Mouse (Mus musculus) midbrain, postnatal 0 days (tissue): Measurements from ENCODE around the gene Kars. TPM values are rescaled to one million over a fixed set of nuclear protein-coding genes. Genes with fewer than 3 reads are reported as not detected.

ENCODE experiments used
- ATAC-seq: fragments of 200-750 bp; cut with Nextera tagmentation; 2 replicates; pipeline ENCODE4 v1.8.0; 2017; ENCODE audit warnings: moderate number of reproducible peaks, mild to moderate bottlenecking, moderate TSS enrichment, moderate library complexity; ENCODE audit not compliant: low FRiP score
- DNase-seq: peaks from one replicate; pipeline ENCODE4 v3.0.0-alpha.2; 2015; ENCODE audit warnings: low spot score
- H3K27ac ChIP-seq: fragments of 300-500 bp; sonication (generic); 2 replicates; pipeline ENCODE4 v1.5.1; 2014; ENCODE audit warnings: low read depth, mild to moderate bottlenecking, low read length, mixed read lengths
- H3K27me3 ChIP-seq: fragments of 300-500 bp; sonication (generic); 2 replicates; pipeline ENCODE4 v1.6.1; 2014; ENCODE audit warnings: low read length, control low read depth, mixed read lengths; ENCODE audit not compliant: insufficient read depth
- H3K36me3 ChIP-seq: fragments of 300-500 bp; sonication (generic); 2 replicates; pipeline ENCODE4 v1.6.1; 2014; ENCODE audit warnings: low read length, control low read depth, mixed read lengths; ENCODE audit not compliant: insufficient read depth
- H3K4me1 ChIP-seq: fragments of 300-500 bp; sonication (generic); 2 replicates; pipeline ENCODE4 v1.6.1; 2014; ENCODE audit warnings: mild to moderate bottlenecking, control low read depth, antibody characterized with exemption, low read length, mixed read lengths; ENCODE audit not compliant: insufficient read depth
- H3K4me2 ChIP-seq: fragments of 300-500 bp; sonication (generic); 2 replicates; pipeline ENCODE4 v1.6.1; 2014; ENCODE audit warnings: low read depth, mild to moderate bottlenecking, low read length, mixed read lengths; ENCODE audit not compliant: poor library complexity, severe bottlenecking
- H3K4me3 ChIP-seq: fragments of 300-500 bp; sonication (generic); 2 replicates; pipeline ENCODE4 v1.5.1; 2014; ENCODE audit warnings: low read depth, mild to moderate bottlenecking, low read length, moderate library complexity
- H3K9ac ChIP-seq: fragments of 300-500 bp; sonication (generic); replicated peaks from 2 replicates; pipeline ENCODE4 v1.6.1; 2014; ENCODE audit warnings: mild to moderate bottlenecking, low read length, moderate library complexity, mixed read lengths; ENCODE audit not compliant: poor library complexity, severe bottlenecking
- H3K9me3 ChIP-seq: fragments of 300-500 bp; sonication (generic); 2 replicates; pipeline ENCODE4 v1.6.1; 2016; ENCODE audit warnings: low read length, control low read depth
- CTCF ChIP-seq: IDR thresholded peaks from 2 replicates; pipeline ENCODE4 v1.5.1; 2016; ENCODE audit warnings: antibody characterized with exemption, mild to moderate bottlenecking
- WGBS: fragments of 180-500 bp; shearing (Covaris S2); extraction: QIAGEN DNeasy Blood & Tissue Kit; methylation state at CpG from one replicate; pipeline ENCODE4 v1.1.7; 2014; 5-methylcytosine and 5-hydroxymethylcytosine counted together
- polyA plus RNA-seq: library from polyadenylated mRNA; unstranded; fragments of >200 nt; fragmentation: Nextera tagmentation; extraction: Ambion mirVana; gene quantifications from 2 replicates; pipeline ENCODE4 v1.2.1, GENCODE M21; 2015
- total RNA-seq: library from RNA; depleted of rRNA; stranded (reverse); fragments of >200 nt; gene quantifications from 2 replicates; pipeline ENCODE4 v1.2.3, GENCODE M21; 2014; rRNA removed

Kars gene
- total and polyA plus RNA-seq, 2 experiments from 2014 or later: 106 to 160 TPM

- Histone ChIP-seq H3K9me3 (no peaks in the 10 kb centered on the region), H3K4me2 (no peak overlapping the region), H3K4me3 (no peak overlapping the region), H3K4me1 (no peaks in the 10 kb centered on the region), H3K9ac (no peak overlapping the region), H3K36me3 (peaks cover 38% of the 10 kb centered on the region), H3K27ac (no peak overlapping the region), H3K27me3 (no peaks in the 10 kb centered on the region)
- ATAC-seq: no peak
- no peak for TF ChIP-seq CTCF
- WGBS: 97% methylated on average over 7 of the region's 7 CpGs
- DNase-seq: no peak
Observed at GRCm38 (mm10) chr8:111951317-111951716, 59.8 kb downstream of the Kars start.

DNA sequence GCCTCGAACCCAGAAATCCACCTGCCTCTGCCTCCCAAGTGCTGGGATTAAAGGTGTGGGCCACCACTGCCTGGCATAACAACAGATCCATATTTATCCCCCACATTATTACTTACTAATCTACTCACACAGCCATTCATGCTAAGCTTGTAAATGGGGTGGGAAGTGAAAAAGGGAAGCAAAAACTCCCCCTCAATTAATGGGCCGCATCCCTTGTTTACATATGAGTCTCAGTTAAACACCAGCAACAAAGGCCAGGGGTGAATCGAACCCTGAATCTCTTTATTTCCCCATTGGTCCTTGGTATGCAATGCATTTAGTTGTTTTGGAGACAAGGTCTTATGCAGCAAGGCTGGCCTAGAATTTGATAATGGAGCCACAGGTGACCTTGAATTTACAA, 60.3 kb downstream of the Kars start:
- Histone ChIP-seq H3K27me3 (no peaks in the 10 kb centered on the region), H3K27ac (no peak overlapping the region), H3K36me3 (peaks cover 42% of the 10 kb centered on the region), H3K4me1 (no peaks in the 10 kb centered on the region), H3K9ac (no peak overlapping the region), H3K4me2 (no peak overlapping the region), H3K9me3 (no peaks in the 10 kb centered on the region), H3K4me3 (no peak overlapping the region)
- ATAC-seq (no peak), DNase-seq (no peak)
- WGBS: 92% methylated on average over 3 of the region's 3 CpGs
- no peak for TF ChIP-seq CTCF

DNA sequence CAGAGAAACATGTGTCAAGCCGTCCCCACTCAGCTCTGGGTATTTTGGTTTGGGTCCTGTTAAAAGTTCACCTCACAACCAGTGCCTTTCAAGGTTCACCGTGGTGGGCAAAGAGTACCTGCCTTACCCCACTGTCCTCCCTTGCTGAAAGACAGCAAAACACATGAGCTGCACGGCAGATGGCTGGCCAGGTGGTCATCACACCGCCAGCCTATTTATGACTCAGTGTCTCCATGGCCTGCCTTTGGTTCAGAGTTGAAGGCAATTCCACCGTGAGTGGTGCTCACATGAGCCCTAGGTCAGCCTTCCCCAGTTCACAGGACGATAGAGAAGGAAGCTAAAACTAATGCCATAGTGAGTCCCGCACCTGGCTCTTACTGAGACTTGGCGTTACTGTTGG, 63.2 kb downstream of the Kars start:
- Histone ChIP-seq H3K27ac (no peak overlapping the region), H3K4me1 (no peaks in the 10 kb centered on the region), H3K9ac (no peak overlapping the region), H3K4me3 (no peak overlapping the region), H3K9me3 (no peaks in the 10 kb centered on the region), H3K27me3 (no peaks in the 10 kb centered on the region), H3K4me2 (no peak overlapping the region), H3K36me3 (peaks cover 41% of the 10 kb centered on the region)
- TF ChIP-seq CTCF: no peak
- ATAC-seq: no peak
- WGBS: 94% methylated on average over 8 of the region's 8 CpGs
- DNase-seq: no peak

DNA sequence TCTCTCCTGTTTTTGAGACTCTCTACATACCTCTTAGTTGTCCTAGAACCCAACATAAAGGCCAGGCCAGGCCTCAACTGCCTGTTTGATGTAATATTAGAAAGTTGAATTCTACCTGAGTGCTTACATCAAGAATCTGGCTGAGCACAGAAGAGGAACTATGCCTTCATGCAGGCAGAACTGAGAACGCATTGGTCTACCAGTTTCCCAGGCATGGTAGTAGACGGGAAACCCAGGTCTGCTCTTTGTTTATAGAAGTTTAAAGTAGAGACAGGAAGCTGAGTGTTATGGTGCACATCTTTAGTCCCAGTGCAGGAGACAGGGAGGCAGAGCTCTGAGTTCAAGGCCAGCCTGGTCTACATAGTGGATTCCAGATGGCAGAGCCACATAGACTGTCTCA, 64.0 kb downstream of the Kars start:
- H3K9me3 ChIP-seq: no peaks in the 10 kb centered on the region
- H3K27ac ChIP-seq: no peak overlapping the region
- no peak overlapping the region for H3K4me3 ChIP-seq
- no peak for TF ChIP-seq CTCF
- no peak overlapping the region for H3K4me2 ChIP-seq
- H3K27me3 ChIP-seq: no peaks in the 10 kb centered on the region
- WGBS: 90% methylated on average over 2 of the region's 2 CpGs
- H3K36me3 ChIP-seq: peaks cover 40% of the 10 kb centered on the region
- no peaks in the 10 kb centered on the region for H3K4me1 ChIP-seq
- no peak for DNase-seq
- H3K9ac ChIP-seq: no peak overlapping the region
- ATAC-seq: no peak

GRCm38 (mm10) chr8:111943544-111943943, 67.6 kb downstream of the Kars start:
- H3K4me3 ChIP-seq: no peak overlapping the region
- no peaks in the 10 kb centered on the region for H3K27me3 ChIP-seq
- ATAC-seq: no peak
- H3K9ac ChIP-seq: no peak overlapping the region
- WGBS: 89% methylated on average over 2 of the region's 2 CpGs
- H3K27ac ChIP-seq: no peak overlapping the region
- DNase-seq: no peak
- no peaks in the 10 kb centered on the region for H3K9me3 ChIP-seq
- TF ChIP-seq CTCF: no peak
- H3K36me3 ChIP-seq: peaks cover 31% of the 10 kb centered on the region
- peaks cover 7% of the 10 kb centered on the region for H3K4me1 ChIP-seq
- H3K4me2 ChIP-seq: no peak overlapping the region

Other genes starting within 250 kb of the Kars start
- gene Cfdp1, start 157.0 kb downstream of the Kars start, total RNA-seq: 61.3 and 63.1 TPM in 2 replicates
- 196 and 197 TPM in 2 replicates for gene Cfdp1, start 157.0 kb downstream of the Kars start, polyA plus RNA-seq
- 3.6 TPM in 2 replicates for gene Tmem170, start 134.6 kb downstream of the Kars start, total RNA-seq
- 2.1 and 2.7 TPM in 2 replicates for gene Tmem170, start 134.6 kb downstream of the Kars start, polyA plus RNA-seq
- 2.9 and 5.2 TPM in 2 replicates for gene Chst5, start 100.9 kb downstream of the Kars start, total RNA-seq
- gene Chst5, start 100.9 kb downstream of the Kars start, polyA plus RNA-seq: 3.4 and 3.6 TPM in 2 replicates
- gene Tmem231, start 77.4 kb downstream of the Kars start, total RNA-seq: 21.3 and 23.7 TPM in 2 replicates
- gene Tmem231, start 77.4 kb downstream of the Kars start, polyA plus RNA-seq: 17.3 and 18.7 TPM in 2 replicates
- gene Gabarapl2, start 70.6 kb downstream of the Kars start, total RNA-seq: 117 and 121 TPM in 2 replicates
- 459 and 469 TPM in 2 replicates for gene Gabarapl2, start 70.6 kb downstream of the Kars start, polyA plus RNA-seq
- 3.4 and 5.2 TPM in 2 replicates for gene Adat1, start 19.0 kb downstream of the Kars start, total RNA-seq
- 3.8 and 4.7 TPM in 2 replicates for gene Adat1, start 19.0 kb downstream of the Kars start, polyA plus RNA-seq
- gene Terf2ip, start 75 bp upstream of the Kars start, total RNA-seq: 55.5 and 75.0 TPM in 2 replicates
- gene Terf2ip, start 75 bp upstream of the Kars start, polyA plus RNA-seq: 65.4 and 74.9 TPM in 2 replicates
- gene Gm6793, start 3.7 kb upstream of the Kars start, total RNA-seq: not detected in 2 replicates
- gene Gm6793, start 3.7 kb upstream of the Kars start, polyA plus RNA-seq: 0.36 and 0.99 TPM in 2 replicates